Mouse (Mus musculus) heart, postnatal 0 days (tissue): Measurements from ENCODE around the gene Snrnp48.

ENCODE experiments used
- CTCF ChIP-seq: IDR thresholded peaks from 2 replicates; pipeline ENCODE4 v1.5.1; 2016; ENCODE audit warnings: antibody characterized with exemption, control low read depth, low read depth
- EP300 ChIP-seq: IDR thresholded peaks from 2 replicates; pipeline ENCODE4 v1.6.1; 2016; ENCODE audit warnings: antibody characterized with exemption, low read depth

- TF ChIP-seq CTCF, result no peak
- TF ChIP-seq EP300, result no peak
Observed at GRCm38 (mm10) chr13:38232411-38232810, 27.7 kb downstream of the Snrnp48 start.
